Mouse (Mus musculus): ENCODE results near the gene Enpp5.

- TF ChIP-seq CTCF (conservative IDR thresholded peaks at IDR 0.05; ENCODE audit: low read length) (no peak), POU5F1 (IDR thresholded peaks at IDR 0.05; ENCODE audit: borderline replicate concordance, low read length) (no peak), NANOG (IDR thresholded peaks at IDR 0.05; ENCODE audit: borderline replicate concordance, low read length) (no peak)
Observed at GRCm38 (mm10) chr17:44090916-44091315, 12.3 kb downstream of the Enpp5 start.
